Comparison of ENCODE assay signal across 15 mouse cellular contexts in the genomic region with DNA sequence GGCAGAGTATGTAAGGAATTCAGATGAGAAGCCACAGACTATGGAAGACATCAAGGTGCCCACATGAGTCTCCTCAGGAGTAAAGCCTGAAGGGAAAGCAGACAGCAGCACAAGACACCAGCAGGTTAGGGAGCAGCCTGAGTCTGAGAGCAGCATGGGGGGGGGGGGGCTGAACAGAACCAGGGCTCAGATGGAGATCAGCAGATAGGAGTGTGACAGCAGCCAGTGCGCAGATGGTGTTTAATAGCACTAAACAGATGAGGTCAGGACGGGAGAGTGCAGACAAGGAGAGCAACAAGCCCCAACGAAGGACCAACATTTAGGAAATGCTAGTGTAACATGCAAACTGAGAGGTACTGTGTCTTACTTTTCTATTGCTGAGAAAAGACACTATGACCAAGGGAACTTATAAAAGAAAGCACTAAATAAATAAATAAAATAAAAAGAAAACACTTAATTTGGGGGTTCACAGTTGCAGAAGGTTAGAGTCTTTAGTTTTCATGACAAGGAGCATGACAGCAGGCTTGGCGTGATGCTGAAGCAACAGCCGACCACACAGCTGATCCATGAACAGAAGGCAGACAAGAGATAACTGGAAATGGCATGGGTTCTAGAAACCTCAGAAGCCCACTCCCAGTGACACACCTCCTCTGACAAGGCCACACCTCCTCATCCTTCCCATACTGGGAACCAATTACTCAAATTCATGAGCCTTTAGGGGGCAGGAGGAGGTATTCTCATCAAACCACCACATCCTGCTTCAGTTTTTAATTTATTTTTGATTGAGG.
DNase-seq lines count a peak whose midpoint lies in the region; ATAC-seq and TF ChIP-seq lines count a peak whose summit lies in the region.
"Had no signal": no experiment of that assay in that cellular context is flagged by ENCODE, and none has a peak within 500 bp of the region (broad histone marks: within the 10 kb centered on the region; RNA-seq: fewer than 3 reads in every experiment).

No protein-coding gene starts in this region.

- no peak for TF ChIP-seq CTCF in brain, embryonic 14.5 days (IDR thresholded peaks at IDR 0.05; ENCODE audit: borderline replicate concordance, extremely low read depth, insufficient read depth, insufficient read length)

- DNase-seq in left cerebral cortex, postnatal 4 days = peak; percentile 60
- DNase-seq in left cerebral cortex, postnatal 25 days (ENCODE audit: low spot score in 2 of 2) = no peak
- DNase-seq in brain, embryonic 14.5 days (ENCODE audit: low read depth) = peak; percentile 76
- peak; percentile 30 to 45 for DNase-seq in cerebellum, postnatal 25 days
- no peak for DNase-seq in embryonic facial prominence, embryonic 10.5 days (ENCODE audit: low spot score)
- DNase-seq in c-Kit-positive CD71-positive TER-119-positive erythroid progenitor cells, embryonic 14.5 days (ENCODE audit: low spot score) = no peak
- DNase-seq in heart, postnatal 10 days = no peak
- DNase-seq: adrenal gland, adult 2 months; heart, postnatal 4 days; layer of hippocampus, adult 9-11 months; right cerebral cortex, adult 18-20 months had no signal

- no peak overlapping the region for H3K4me2 ChIP-seq in hindbrain, embryonic 16.5 days (ENCODE audit: low read length)

- H3K4me1 ChIP-seq in hindbrain, embryonic 16.5 days (ENCODE audit: control insufficient read depth, insufficient read depth, low read depth, low read length) = peaks cover 3% of the 10 kb centered on the region; the same call in 1 of the 2 replicates
- H3K4me1 ChIP-seq in embryonic facial prominence, embryonic 10.5 days = peaks cover 17% of the 10 kb centered on the region

- no peak overlapping the region for H3K9ac ChIP-seq in hindbrain, embryonic 16.5 days (ENCODE audit: low read depth, low read length)

- no peak overlapping the region for H3K4me3 ChIP-seq in hindbrain, embryonic 16.5 days (ENCODE audit: low read length)
- no peak overlapping the region for H3K4me3 ChIP-seq in embryonic facial prominence, embryonic 10.5 days
- H3K4me3 ChIP-seq: myocyte had no signal

- 0 out of 2 replicates have a peak overlapping the region, but pooled peaks have one; percentile 56 for H3K27ac ChIP-seq in hindbrain, embryonic 16.5 days (ENCODE audit: low read depth, low read length)
- H3K27ac ChIP-seq in embryonic facial prominence, embryonic 10.5 days (replicated peaks) = no peak overlapping the region
- H3K27ac ChIP-seq: macrophage had no signal

- H3K36me3 ChIP-seq in hindbrain, embryonic 16.5 days (ENCODE audit: control insufficient read depth, insufficient read depth, low read length) = no peaks in the 10 kb centered on the region; the same call in 1 of the 2 replicates
- 0 out of 2 replicates have a peak, but pooled peaks cover 3% of the 10 kb centered on the region for H3K36me3 ChIP-seq in embryonic facial prominence, embryonic 10.5 days (replicated peaks)

- intact Hi-C loops in left cerebral cortex, postnatal 4 days (cut with DNase I) = no loop called here
- intact Hi-C loops in left cerebral cortex, postnatal 25 days (cut with DNase I) = no loop called here
- intact Hi-C loops in heart, postnatal 10 days (cut with DNase I) = no loop called here

- H3K9me3 ChIP-seq in hindbrain, embryonic 16.5 days (ENCODE audit: control insufficient read depth, low read length) = no peaks in the 10 kb centered on the region
- no peaks in the 10 kb centered on the region for H3K9me3 ChIP-seq in embryonic facial prominence, embryonic 10.5 days

- TF ChIP-seq POLR2A in brain, embryonic 14.5 days (IDR thresholded peaks at IDR 0.05; ENCODE audit: borderline replicate concordance, extremely low read depth, insufficient read depth, insufficient read length, poor library complexity, severe bottlenecking) = no peak

- 47% methylated on average over 5 of the region's 5 CpGs for WGBS in hindbrain, embryonic 16.5 days
- WGBS in embryonic facial prominence, embryonic 10.5 days = 81% methylated on average over 5 of the region's 5 CpGs

- ATAC-seq in hindbrain, embryonic 16.5 days = peak; percentile 79
- ATAC-seq: CD4-positive, CD25-positive, alpha-beta regulatory T cell, adult 4 months had no signal

- no peaks in the 10 kb centered on the region for H3K27me3 ChIP-seq in hindbrain, embryonic 16.5 days (replicated peaks; ENCODE audit: control insufficient read depth, insufficient read depth, low read length)
- H3K27me3 ChIP-seq in embryonic facial prominence, embryonic 10.5 days (replicated peaks; ENCODE audit: low read depth, poor library complexity, severe bottlenecking) = no peaks in the 10 kb centered on the region

Comparison
In these comparisons a context has a peak if more than half of its experiments do, and no peak if none do; other contexts are left out.
1. DNase-seq: peak in left cerebral cortex, postnatal 4 days (single experiment), brain, embryonic 14.5 days (single experiment) and cerebellum, postnatal 25 days (2 of 2); none in left cerebral cortex, postnatal 25 days (0 of 2), embryonic facial prominence, embryonic 10.5 days (single experiment), c-Kit-positive CD71-positive TER-119-positive erythroid progenitor cells, embryonic 14.5 days (single experiment) and heart, postnatal 10 days (0 of 2).